Mouse (Mus musculus): ENCODE measurements around the gene 1700030K09Rik.

Gene 1700030K09Rik

DNA sequence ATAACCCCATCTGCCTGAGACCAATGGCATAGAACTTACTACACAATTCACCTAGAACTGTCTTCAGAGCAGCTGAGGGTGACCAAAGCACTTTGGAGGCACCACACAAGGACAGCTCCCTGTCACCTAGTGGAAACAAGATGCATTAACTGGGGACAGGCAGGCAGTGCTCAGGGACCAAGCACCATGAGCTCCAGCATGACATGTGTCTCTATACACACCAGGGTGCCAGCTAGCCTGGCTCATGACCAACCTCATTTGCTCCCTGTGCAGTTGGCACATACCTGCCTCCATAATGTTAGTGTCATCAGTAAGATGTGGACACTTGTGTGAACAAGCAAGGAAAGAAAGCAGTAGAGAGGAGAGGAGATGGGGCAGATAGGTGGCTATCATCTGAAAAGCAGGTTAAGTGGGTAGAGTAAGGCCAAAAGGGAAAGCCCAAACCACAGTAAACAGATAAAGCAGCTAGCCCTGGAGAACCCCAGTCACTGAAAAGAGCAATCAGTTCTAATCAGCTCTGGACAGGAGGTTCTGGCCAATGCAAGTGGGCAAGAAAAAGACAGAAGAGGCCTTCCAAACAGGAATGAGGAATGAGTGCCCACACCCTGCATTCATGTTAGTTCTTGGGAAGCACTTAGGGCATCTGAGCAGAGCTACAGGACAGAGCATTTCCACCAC, 61.1 kb downstream of the 1700030K09Rik start:
- DNase-seq (ENCODE audit: low spot score in 2 of 2) = no peak

DNA sequence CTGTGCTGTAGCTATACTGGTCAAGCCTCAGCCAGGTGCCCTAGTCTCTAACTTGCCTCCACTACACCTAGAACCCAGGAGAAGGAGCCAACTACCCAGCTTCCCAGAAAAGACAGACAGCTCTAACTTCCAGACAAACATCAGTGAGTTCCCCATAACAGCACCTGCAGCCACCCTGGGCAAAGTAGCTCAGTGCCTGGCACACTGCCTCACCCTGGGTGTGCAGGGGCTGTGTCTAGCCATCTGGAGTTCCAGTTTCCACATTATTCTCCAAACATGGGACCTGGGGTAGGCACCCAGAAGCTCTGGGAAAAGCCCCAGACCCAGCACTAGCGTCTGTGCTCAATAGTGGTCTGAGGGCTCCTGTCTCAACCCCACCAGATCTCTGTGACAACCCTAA, 63.8 kb downstream of the 1700030K09Rik start:
- DNase-seq (ENCODE audit: low spot score in 2 of 2) = no peak

Data from thymus, postnatal 10 days (tissue).